Mouse (Mus musculus): Measurements from ENCODE around the gene Tbc1d9.

DNA sequence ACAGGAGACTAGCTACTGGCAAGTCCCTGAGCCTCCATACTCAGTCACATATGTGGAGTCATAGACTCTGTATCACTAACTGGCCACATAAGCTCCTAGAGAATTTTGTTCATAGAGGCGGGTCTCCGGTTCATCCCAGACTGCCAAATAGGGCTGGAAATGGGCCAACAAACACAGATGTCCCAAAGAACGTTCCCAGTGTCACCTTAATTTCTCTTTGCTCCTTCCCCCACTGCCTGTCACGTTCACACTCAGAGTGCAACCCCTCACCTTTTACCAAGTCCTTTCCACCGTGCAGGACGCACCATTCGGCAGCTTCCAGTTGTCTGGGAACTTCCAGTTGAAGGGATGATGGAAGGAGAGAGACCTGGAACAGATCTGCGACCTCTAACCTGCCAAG, 120.2 kb downstream of the Tbc1d9 start:
- TF ChIP-seq CTCF (conservative IDR thresholded peaks at IDR 0.05; ENCODE audit: low read length) (no peak), NANOG (IDR thresholded peaks at IDR 0.05; ENCODE audit: borderline replicate concordance, low read length) (no peak), POU5F1 (IDR thresholded peaks at IDR 0.05; ENCODE audit: borderline replicate concordance, low read length) (no peak)
